Mouse (Mus musculus) liver, embryonic 14.5 days (tissue): ENCODE measurements at regions not wholly inside any gene's neighbourhood (a gene's known extent, or its start where the extent isn't known, plus 50 kb on each side); places are given as distances from the start of the nearest gene placed in this dataset.

Experiments used
- ATAC-seq: fragments of 200-750 bp; cut with Nextera tagmentation; 2 replicates; pipeline ENCODE4 v1.8.0; 2017; ENCODE audit warnings: moderate number of reproducible peaks, mild to moderate bottlenecking, moderate library complexity; ENCODE audit not compliant: insufficient read depth
- DNase-seq, 3 experiments: peaks; one replicate each; pipeline ENCODE4 v3.0.0-alpha.2; 2012 to 2013; ENCODE audit warnings: low read depth in 3 of 3, low spot score in 3 of 3
- H3K27ac ChIP-seq: fragments of 300-500 bp; sonication (generic); 2 replicates; pipeline ENCODE4 v1.5.1; 2014; ENCODE audit warnings: moderate library complexity, mild to moderate bottlenecking, control low read depth, inconsistent platforms
- H3K27me3 ChIP-seq: fragments of 300-500 bp; sonication (generic); 2 replicates; pipeline ENCODE4 v1.6.1; 2014; ENCODE audit warnings: mild to moderate bottlenecking, low read length, moderate library complexity; ENCODE audit not compliant: control insufficient read depth, insufficient read depth
- H3K36me3 ChIP-seq: fragments of 300-500 bp; sonication (generic); replicated peaks from 2 replicates; pipeline ENCODE4 v1.6.1; 2014; ENCODE audit warnings: low read depth; ENCODE audit not compliant: control insufficient read depth, insufficient read depth
- H3K4me1 ChIP-seq, 2 experiments: fragments of 200-500 bp in 1 of 2; fragments of 300-500 bp in 1 of 2; sonication (generic) in 1 of 2; replicated peaks; 2 replicates each; pipeline ENCODE4 v1.6.1; 2012 to 2014; ENCODE audit warnings: antibody characterized with exemption in 1 of 2, inconsistent platforms in 1 of 2, low read length in 1 of 2; ENCODE audit not compliant: control insufficient read depth in 2 of 2, insufficient read depth in 2 of 2
- H3K4me2 ChIP-seq: fragments of 300-500 bp; sonication (generic); 2 replicates; pipeline ENCODE4 v1.6.1; 2014; ENCODE audit warnings: low read depth, mild to moderate bottlenecking, control low read depth, moderate library complexity
- H3K4me3 ChIP-seq, 2 experiments: fragments of 200-500 bp in 1 of 2; fragments of 300-500 bp in 1 of 2; sonication (generic) in 1 of 2; 2 replicates each; pipeline ENCODE4 v1.5.1; 2012 to 2014; ENCODE audit warnings: low read depth in 2 of 2, low read length in 2 of 2, mild to moderate bottlenecking in 2 of 2, control low read depth in 1 of 2, inconsistent platforms in 1 of 2, moderate library complexity in 1 of 2; ENCODE audit not compliant: insufficient read depth in 1 of 2
- H3K9ac ChIP-seq: fragments of 300-500 bp; sonication (generic); replicated peaks from 2 replicates; pipeline ENCODE4 v1.6.1; 2014; ENCODE audit warnings: mild to moderate bottlenecking, control low read depth, moderate library complexity
- H3K9me3 ChIP-seq: fragments of 300-500 bp; sonication (generic); 2 replicates; pipeline ENCODE4 v1.6.1; 2016; ENCODE audit warnings: low read length, mixed read lengths; ENCODE audit not compliant: control insufficient read depth
- CTCF ChIP-seq: IDR thresholded peaks from 2 replicates; pipeline ENCODE4 v1.5.1; 2016; ENCODE audit warnings: antibody characterized with exemption, low read depth, control low read depth
- EP300 ChIP-seq: IDR thresholded peaks from 2 replicates; pipeline ENCODE4 v1.6.1; 2016; ENCODE audit warnings: antibody characterized with exemption, low read depth
- WGBS: fragments of 180-500 bp; shearing (Covaris S2); extraction: QIAGEN DNeasy Blood & Tissue Kit; methylation state at CpG from one replicate; pipeline ENCODE4 v1.1.7; 2014; ENCODE audit not compliant: insufficient replicate concordance; 5-methylcytosine and 5-hydroxymethylcytosine counted together

GRCm38 (mm10) chr1:82032410-82032809 lies 200.5 kb upstream of the Gm9747 start:
- ATAC-seq: no peak
- Histone ChIP-seq H3K36me3 (no peaks in the 10 kb centered on the region), H3K27ac (no peak overlapping the region), H3K4me2 (no peak overlapping the region), H3K27me3 (no peaks in the 10 kb centered on the region), H3K4me1 (no peaks in the 10 kb centered on the region), H3K4me3 (no peak overlapping the region), H3K9ac (no peak overlapping the region), H3K9me3 (no peaks in the 10 kb centered on the region)
- TF ChIP-seq CTCF (no peak), EP300 (no peak)
- DNase-seq: peak in 1 of 3 experiments; percentile 2
- 56% methylated on average over 1 of the region's 1 CpGs for WGBS

- TF ChIP-seq EP300: no peak
- TF ChIP-seq CTCF: no peak
- Histone ChIP-seq H3K9me3 (no peaks in the 10 kb centered on the region), H3K9ac (no peak overlapping the region), H3K4me2 (no peak overlapping the region), H3K27ac (no peak overlapping the region), H3K4me3 (no peak overlapping the region), H3K4me1 (no peaks in the 10 kb centered on the region), H3K36me3 (no peaks in the 10 kb centered on the region), H3K27me3 (no peaks in the 10 kb centered on the region)
- WGBS: 48% methylated on average over 4 of the region's 4 CpGs
- DNase-seq (no peak), ATAC-seq (no peak)
Observed at GRCm38 (mm10) chr1:82038171-82038570, 194.7 kb upstream of the Gm9747 start.

- DNase-seq: no peak
- no peak overlapping the region for H3K4me3 ChIP-seq
- no peak overlapping the region for H3K27ac ChIP-seq
- H3K36me3 ChIP-seq: no peaks in the 10 kb centered on the region
- no peaks in the 10 kb centered on the region for H3K4me1 ChIP-seq
- no peak overlapping the region for H3K4me2 ChIP-seq
- H3K9ac ChIP-seq: no peak overlapping the region
- no peak for TF ChIP-seq EP300
- TF ChIP-seq CTCF: no peak
- H3K9me3 ChIP-seq: no peaks in the 10 kb centered on the region
- WGBS: 72% methylated on average over 1 of the region's 1 CpGs
- H3K27me3 ChIP-seq: no peaks in the 10 kb centered on the region
- ATAC-seq: no peak
Observed at GRCm38 (mm10) chr1:82038698-82039097, 194.2 kb upstream of the Gm9747 start.

GRCm38 (mm10) chr1:82041286-82042050 lies 191.4 kb upstream of the Gm9747 start:
- Histone ChIP-seq H3K27ac (no peak overlapping the region), H3K4me2 (no peak overlapping the region), H3K36me3 (no peaks in the 10 kb centered on the region), H3K27me3 (no peaks in the 10 kb centered on the region), H3K4me3 (no peak overlapping the region), H3K9ac (no peak overlapping the region), H3K4me1 (no peaks in the 10 kb centered on the region), H3K9me3 (no peaks in the 10 kb centered on the region)
- ATAC-seq: no peak
- TF ChIP-seq CTCF (no peak), EP300 (no peak)
- WGBS: 55% methylated on average over 3 of the region's 3 CpGs
- DNase-seq: no peak

- no peaks in the 10 kb centered on the region for H3K9me3 ChIP-seq
- H3K4me2 ChIP-seq: no peak overlapping the region
- no peak overlapping the region for H3K4me3 ChIP-seq
- no peaks in the 10 kb centered on the region for H3K27me3 ChIP-seq
- no peak overlapping the region for H3K9ac ChIP-seq
- no peak for TF ChIP-seq EP300
- TF ChIP-seq CTCF: no peak
- no peak overlapping the region for H3K27ac ChIP-seq
- no peak for DNase-seq
- ATAC-seq: no peak
- H3K4me1 ChIP-seq: no peaks in the 10 kb centered on the region
- H3K36me3 ChIP-seq: no peaks in the 10 kb centered on the region
- 35% methylated on average over 2 of the region's 2 CpGs for WGBS
Observed at GRCm38 (mm10) chr1:82042051-82042432, 190.9 kb upstream of the Gm9747 start.
